Mouse (Mus musculus) layer of hippocampus, adult 11-12 months (tissue): ENCODE measurements around the gene Skp1a.
A peak's percentile ranks its signal among the peaks of the same experiment; 100 is the strongest.

Experiments
- DNase-seq: peaks from one replicate; pipeline ENCODE4 v3.0.0; 2022; ENCODE audit warnings: low spot score

Gene Skp1a

GRCm38 (mm10) chr11:52278164-52278563 is 46.4 kb downstream of the Skp1a start:
- DNase-seq, result no peak

DNA sequence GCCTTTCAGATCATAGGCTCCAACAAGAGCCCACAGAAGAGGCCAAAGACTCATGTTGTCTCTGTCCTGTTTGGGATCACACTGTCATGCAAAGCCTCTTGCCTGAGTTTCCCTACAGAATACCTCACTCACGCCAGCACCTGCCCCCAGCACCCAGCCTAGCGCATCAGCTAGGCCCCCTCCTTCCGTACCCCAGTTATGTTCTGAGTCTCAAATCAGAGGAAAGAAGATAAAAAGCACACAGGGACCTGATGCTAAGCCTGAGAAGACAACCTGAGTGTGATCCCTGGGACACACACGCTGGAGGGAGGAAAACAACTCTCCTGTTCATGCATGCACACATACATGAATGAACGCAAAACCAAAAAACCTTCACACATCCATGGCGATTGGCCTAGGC is 47.2 kb downstream of the Skp1a start:
- no peak for DNase-seq

DNA sequence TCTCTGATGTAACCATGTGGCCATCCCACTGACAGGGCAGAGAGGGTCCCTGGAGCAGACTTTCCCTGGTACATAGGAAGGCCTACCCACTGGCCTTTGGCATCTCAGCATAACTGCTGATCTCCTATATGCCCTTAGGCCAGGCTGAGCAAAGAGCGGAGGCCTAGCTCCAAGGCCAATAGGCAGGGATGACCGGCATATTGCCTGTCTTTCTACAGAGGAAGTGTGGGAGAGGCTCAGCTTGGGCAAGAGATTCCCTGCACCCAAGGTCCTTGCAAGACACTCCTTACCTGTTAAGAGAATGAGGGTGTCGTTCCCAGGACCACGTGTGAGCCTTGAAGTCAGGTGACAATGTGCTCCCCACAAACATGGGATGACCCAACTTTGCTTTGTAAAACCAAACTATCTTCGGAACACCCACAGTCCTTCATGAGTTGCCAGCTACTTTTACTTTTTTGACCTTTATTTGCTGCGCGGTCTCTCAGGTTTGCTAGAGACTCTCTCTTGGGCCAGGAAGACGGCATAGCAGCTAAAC is 47.9 kb downstream of the Skp1a start:
- DNase-seq, result no peak

- no peak for DNase-seq
These were observed 49.0 kb downstream of the Skp1a start for GRCm38 (mm10) chr11:52280566-52281455.

GRCm38 (mm10) chr11:52281568-52282328 is 50.0 kb downstream of the Skp1a start:
- DNase-seq, result no peak

GRCm38 (mm10) chr11:52282420-52282773 is 50.6 kb downstream of the Skp1a start:
- no peak for DNase-seq

- peak; percentile 18 for DNase-seq
These were observed 51.2 kb downstream of the Skp1a start, which contains the start of gene Tcf7 for GRCm38 (mm10) chr11:52282774-52283595. Gene Tcf7, minus strand, starts transcription at chr11:52283014.

DNA sequence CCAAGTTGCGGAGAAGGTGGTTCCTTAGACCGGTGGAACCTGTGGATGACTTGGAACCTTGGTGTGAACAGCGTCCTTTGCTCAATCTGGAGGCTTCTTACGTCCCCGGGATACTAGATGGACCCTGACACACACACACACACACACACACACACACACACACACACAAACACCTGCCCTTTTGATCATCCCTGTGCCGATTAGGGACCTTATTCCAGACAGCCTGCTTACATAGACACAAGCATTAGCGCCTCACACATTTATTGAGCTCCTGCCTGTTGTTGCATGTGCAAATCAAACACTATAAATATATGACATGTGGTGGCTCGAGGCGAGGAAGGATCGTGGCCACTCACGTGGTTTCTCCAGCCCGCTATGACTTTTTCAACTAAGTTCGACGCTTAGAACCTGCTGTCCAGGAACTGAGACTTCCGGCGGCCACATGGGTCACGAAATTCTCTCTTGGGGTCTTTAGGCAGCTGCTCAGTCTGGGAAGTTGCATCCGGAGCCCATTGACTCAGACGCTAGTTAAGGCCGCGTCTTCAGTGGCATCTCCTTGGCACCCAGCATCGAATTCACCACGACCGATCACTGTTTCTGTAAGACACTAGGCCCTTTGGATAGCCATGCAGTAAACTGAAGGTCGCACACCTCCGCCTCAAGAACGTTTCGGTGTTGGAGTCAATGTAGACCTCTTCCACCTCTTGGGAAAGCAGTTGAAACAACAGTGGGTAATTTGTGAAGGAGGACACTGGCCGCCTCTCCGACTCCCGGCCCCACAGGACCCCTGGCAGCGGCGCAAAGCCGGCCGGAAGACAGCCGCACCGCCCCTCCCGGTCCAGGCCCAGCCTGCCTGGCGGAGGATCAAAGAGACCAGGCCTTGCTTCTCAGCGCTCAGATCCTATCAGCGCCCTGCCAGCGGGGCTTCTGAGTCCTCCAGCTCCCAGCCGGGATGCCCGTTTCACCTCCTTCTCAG is 52.1 kb downstream of the Skp1a start:
- DNase-seq, result peak; percentile 21

DNA sequence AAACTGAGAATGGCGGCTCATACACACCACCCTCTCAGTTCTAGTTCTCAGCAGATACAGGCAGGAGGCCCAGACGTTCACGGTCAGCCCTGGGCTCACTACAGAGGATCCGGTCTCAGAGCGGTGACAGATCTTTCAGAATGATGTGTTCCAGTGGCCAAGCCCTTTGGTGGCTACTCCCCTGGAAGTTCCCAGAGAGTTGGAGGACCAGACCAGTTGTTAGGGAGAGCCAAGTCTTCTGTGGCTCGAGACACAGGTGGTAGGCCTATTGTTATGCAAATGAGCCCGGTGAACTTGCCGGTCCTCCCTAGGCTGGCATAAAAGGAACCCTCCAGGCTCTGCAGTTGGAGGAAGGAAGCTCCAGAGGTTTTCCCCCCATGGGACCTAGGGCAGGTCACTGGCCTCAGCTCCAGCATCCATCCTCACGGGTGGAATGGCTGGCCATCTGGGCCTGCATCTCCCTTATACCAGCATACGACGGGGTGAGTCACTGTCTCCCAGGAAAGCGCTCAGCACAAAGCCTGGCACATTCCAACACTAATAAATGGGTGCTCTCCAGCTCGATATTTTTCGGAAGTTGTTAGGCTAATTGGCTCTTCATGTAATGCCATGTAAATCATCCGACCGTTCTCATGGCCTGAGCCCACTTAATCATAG is 54.6 kb downstream of the Skp1a start:
- DNase-seq, result no peak

- no peak for DNase-seq
These were observed 55.1 kb downstream of the Skp1a start for GRCm38 (mm10) chr11:52286958-52287305.

DNA sequence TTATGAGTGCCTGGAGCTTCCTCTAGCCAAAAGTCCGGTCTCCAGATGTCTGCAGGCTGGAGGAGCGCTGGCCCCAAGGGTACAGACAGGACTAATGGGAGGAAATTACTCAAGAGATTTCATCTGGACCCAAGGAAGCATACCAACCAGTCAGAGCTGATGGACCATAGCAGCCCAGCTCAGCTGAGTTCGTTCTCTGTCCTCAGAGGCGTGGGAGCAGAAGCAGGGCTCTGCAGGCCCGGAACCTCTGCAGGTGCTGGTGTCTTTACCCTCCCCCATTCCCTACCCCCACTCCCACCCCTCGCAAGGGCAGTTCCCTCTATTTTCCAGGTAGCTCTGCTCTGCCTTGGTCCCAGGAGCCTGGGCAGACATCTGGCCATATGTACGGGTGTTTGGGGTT is 60.6 kb downstream of the Skp1a start:
- DNase-seq, result no peak

- no peak for DNase-seq
These were observed 61.1 kb downstream of the Skp1a start for GRCm38 (mm10) chr11:52292894-52293293.

- DNase-seq, result no peak
These were observed 62.3 kb downstream of the Skp1a start for GRCm38 (mm10) chr11:52294103-52294502.
